Comparison of ENCODE assay signal across 14 mouse cellular contexts in genomic region chr3:104632560-104633162, GRCm38 (mm10). TPM values are rescaled to one million over a fixed set of nuclear protein-coding genes. Genes with fewer than 3 reads are reported as not detected.
DNase-seq lines count a peak whose midpoint lies in the region; ATAC-seq lines count a peak whose summit lies in the region.
"Had no signal": no experiment of that assay in that cellular context is flagged by ENCODE, and none has a peak within 500 bp of the region (broad histone marks: within the 10 kb centered on the region; RNA-seq: fewer than 3 reads in every experiment).

No protein-coding gene starts in this region.

- no peak overlapping the region for H3K4me2 ChIP-seq in heart, embryonic 13.5 days
- peak overlapping the region; percentile 42 for H3K4me2 ChIP-seq in liver, embryonic 11.5 days

- 56% methylated on average over 4 of the region's 4 CpGs for WGBS in heart, embryonic 13.5 days
- 63% methylated on average over 4 of the region's 4 CpGs for WGBS in heart, embryonic 10.5 days
- 47% methylated on average over 4 of the region's 4 CpGs for WGBS in liver, embryonic 11.5 days

- H3K27me3 ChIP-seq in heart, embryonic 13.5 days (replicated peaks), result no peaks in the 10 kb centered on the region
- no peaks in the 10 kb centered on the region for H3K27me3 ChIP-seq in heart, embryonic 10.5 days (ENCODE audit: insufficient read depth, poor library complexity, severe bottlenecking)
- no peaks in the 10 kb centered on the region for H3K27me3 ChIP-seq in liver, embryonic 11.5 days (replicated peaks; ENCODE audit: control insufficient read depth, insufficient read depth, low read length)

- H3K27ac ChIP-seq in heart, embryonic 13.5 days (replicated peaks), result 0 out of 2 replicates have a peak overlapping the region, but pooled peaks have one; percentile 12
- no peak overlapping the region for H3K27ac ChIP-seq in heart, embryonic 10.5 days
- H3K27ac ChIP-seq in liver, embryonic 11.5 days (ENCODE audit: low read depth, low read length), result no peak overlapping the region
- H3K27ac ChIP-seq: hindbrain, embryonic 10.5 days; macrophage had no signal

- no peak overlapping the region for H3K9ac ChIP-seq in heart, embryonic 13.5 days
- no peak overlapping the region for H3K9ac ChIP-seq in liver, embryonic 11.5 days (ENCODE audit: low read depth, low read length)

- no peak overlapping the region for H3K4me3 ChIP-seq in heart, embryonic 13.5 days
- no peak overlapping the region for H3K4me3 ChIP-seq in heart, embryonic 10.5 days
- H3K4me3 ChIP-seq in liver, embryonic 11.5 days (ENCODE audit: low read depth, low read length), result no peak overlapping the region
- H3K4me3 ChIP-seq: hindbrain, embryonic 10.5 days had no signal

- no peaks in the 10 kb centered on the region for H3K36me3 ChIP-seq in heart, embryonic 13.5 days
- H3K36me3 ChIP-seq in heart, embryonic 10.5 days, result no peaks in the 10 kb centered on the region
- H3K36me3 ChIP-seq in liver, embryonic 11.5 days (ENCODE audit: control insufficient read depth, insufficient read depth, low read length), result no peaks in the 10 kb centered on the region

- H3K9me3 ChIP-seq in heart, embryonic 13.5 days, result no peaks in the 10 kb centered on the region
- H3K9me3 ChIP-seq in heart, embryonic 10.5 days, result no peaks in the 10 kb centered on the region
- no peaks in the 10 kb centered on the region for H3K9me3 ChIP-seq in liver, embryonic 11.5 days (ENCODE audit: control insufficient read depth, low read length)
- H3K9me3 ChIP-seq: hindbrain, embryonic 10.5 days had no signal

- H3K4me1 ChIP-seq in heart, embryonic 13.5 days, result peaks cover 18% of the 10 kb centered on the region
- peaks cover 8% of the 10 kb centered on the region; the same call in 1 of the 2 replicates for H3K4me1 ChIP-seq in heart, embryonic 10.5 days
- peaks cover 7% of the 10 kb centered on the region for H3K4me1 ChIP-seq in liver, embryonic 11.5 days (replicated peaks; ENCODE audit: control insufficient read depth, insufficient read depth, low read length)

- ATAC-seq in heart, embryonic 13.5 days (ENCODE audit: extremely low read depth, insufficient number of reproducible peaks, low FRiP score, low TSS enrichment), result no peak
- ATAC-seq in liver, embryonic 11.5 days (replicated peaks; ENCODE audit: low FRiP score), result peak; percentile 70
- ATAC-seq in cerebellum, adult (ENCODE audit: insufficient number of reproducible peaks, low FRiP score, low TSS enrichment), result no peak

- DNase-seq in heart, embryonic 10.5 days (ENCODE audit: low spot score), result no peak
- peak; percentile 86 for DNase-seq in c-Kit-negative CD71-positive TER-119-positive erythroid progenitor cells, embryonic 14.5 days (ENCODE audit: low read depth, low spot score)
- DNase-seq in liver, embryonic 11.5 days (ENCODE audit: low spot score), result no peak
- DNase-seq in spleen, postnatal 10 days (ENCODE audit: low spot score in 2 of 2), result peak; percentile 67 to 76
- no peak for DNase-seq in yolk sac, embryonic 10.5 days (ENCODE audit: low spot score)
- no peak for DNase-seq in layer of hippocampus, postnatal 36 days
- DNase-seq: cerebellum, adult 9-11 months; gastrocnemius, postnatal 14 days; kidney, postnatal 10 days; lung, adult 18-20 months had no signal

RNA-seq across cellular contexts. Expression of gene Slc16a1, which starts 5.8 kb away (rescaled TPM):
- 65.4 and 70.4 TPM in 2 replicates for polyA plus RNA-seq in heart, embryonic 13.5 days (2015; fragmentation: Nextera tagmentation; extraction: Ambion mirVana)
- polyA plus RNA-seq in heart, embryonic 10.5 days (2016; fragmentation: Nextera tagmentation; extraction: Ambion mirVana), result 76.5 and 91.2 TPM in 2 replicates
- polyA plus RNA-seq in liver, embryonic 11.5 days (2014; fragmentation: Nextera tagmentation; extraction: Ambion mirVana), result 92.2 and 109 TPM in 2 replicates
- total RNA-seq in layer of hippocampus, postnatal 36 days (2021), result 10 to 100 TPM; 24.1 to 29.1 TPM

Comparison
In these comparisons a context has a peak if more than half of its experiments do, and no peak if none do; other contexts are left out.
1. DNase-seq: peak in c-Kit-negative CD71-positive TER-119-positive erythroid progenitor cells, embryonic 14.5 days (single experiment) and spleen, postnatal 10 days (2 of 2); none in heart, embryonic 10.5 days (single experiment), liver, embryonic 11.5 days (single experiment), yolk sac, embryonic 10.5 days (single experiment) and layer of hippocampus, postnatal 36 days (0 of 2).